Mouse (Mus musculus): Measurements from ENCODE around the gene Zbtb9. TPM values are rescaled to one million over a fixed set of nuclear protein-coding genes. Genes with fewer than 3 reads are reported as not detected.

Gene Zbtb9
- polyA plus RNA-seq, 1 experiment from 2014 or later: 19.1 TPM

- WGBS: 68% methylated on average over 10 of the region's 10 CpGs
- H3K36me3 ChIP-seq (ENCODE audit: control insufficient read depth, insufficient read depth): no peaks in the 10 kb centered on the region
- no peak overlapping the region for H3K9ac ChIP-seq (replicated peaks; ENCODE audit: low read depth, low read length)
- peaks cover 10% of the 10 kb centered on the region for H3K4me1 ChIP-seq (replicated peaks; ENCODE audit: control insufficient read depth, insufficient read depth, low read length)
- H3K27me3 ChIP-seq (replicated peaks; ENCODE audit: control insufficient read depth, insufficient read depth, low read length): no peaks in the 10 kb centered on the region
- H3K27ac ChIP-seq (ENCODE audit: low read length): no peak overlapping the region
- H3K4me3 ChIP-seq (replicated peaks; ENCODE audit: low read length): no peak overlapping the region
- ATAC-seq: no peak
- H3K4me2 ChIP-seq (ENCODE audit: low read length): no peak overlapping the region
- no peaks in the 10 kb centered on the region for H3K9me3 ChIP-seq (ENCODE audit: control insufficient read depth, low read length)
Observed at GRCm38 (mm10) chr17:27039432-27040102, 66.6 kb downstream of the Zbtb9 start.

GRCm38 (mm10) chr17:27040304-27041045, 67.5 kb downstream of the Zbtb9 start:
- ATAC-seq: no peak
- peak overlapping the region; percentile 30 for H3K4me2 ChIP-seq (ENCODE audit: low read length)
- no peak overlapping the region for H3K4me3 ChIP-seq (replicated peaks; ENCODE audit: low read length)
- no peak overlapping the region for H3K9ac ChIP-seq (replicated peaks; ENCODE audit: low read depth, low read length)
- peaks cover 10% of the 10 kb centered on the region for H3K4me1 ChIP-seq (replicated peaks; ENCODE audit: control insufficient read depth, insufficient read depth, low read length)
- WGBS: 10% methylated on average over 20 of the region's 20 CpGs
- H3K27me3 ChIP-seq (replicated peaks; ENCODE audit: control insufficient read depth, insufficient read depth, low read length): no peaks in the 10 kb centered on the region
- no peaks in the 10 kb centered on the region for H3K36me3 ChIP-seq (ENCODE audit: control insufficient read depth, insufficient read depth)
- no peak overlapping the region for H3K27ac ChIP-seq (ENCODE audit: low read length)
- H3K9me3 ChIP-seq (ENCODE audit: control insufficient read depth, low read length): no peaks in the 10 kb centered on the region

GRCm38 (mm10) chr17:27041046-27041786, 68.2 kb downstream of the Zbtb9 start:
- Histone ChIP-seq H3K4me2 (ENCODE audit: low read length) (no peak overlapping the region), H3K27me3 (replicated peaks; ENCODE audit: control insufficient read depth, insufficient read depth, low read length) (no peaks in the 10 kb centered on the region), H3K4me3 (replicated peaks; ENCODE audit: low read length) (no peak overlapping the region), H3K9ac (replicated peaks; ENCODE audit: low read depth, low read length) (no peak overlapping the region), H3K27ac (ENCODE audit: low read length) (no peak overlapping the region), H3K36me3 (ENCODE audit: control insufficient read depth, insufficient read depth) (no peaks in the 10 kb centered on the region), H3K4me1 (replicated peaks; ENCODE audit: control insufficient read depth, insufficient read depth, low read length) (peaks cover 10% of the 10 kb centered on the region), H3K9me3 (ENCODE audit: control insufficient read depth, low read length) (no peaks in the 10 kb centered on the region)
- ATAC-seq: no peak
- 52% methylated on average over 10 of the region's 13 CpGs for WGBS

- 92% methylated on average over 2 of the region's 2 CpGs for WGBS
- no peaks in the 10 kb centered on the region for H3K27me3 ChIP-seq (replicated peaks; ENCODE audit: control insufficient read depth, insufficient read depth, low read length)
- no peaks in the 10 kb centered on the region for H3K36me3 ChIP-seq (ENCODE audit: control insufficient read depth, insufficient read depth)
- peaks cover 10% of the 10 kb centered on the region for H3K4me1 ChIP-seq (replicated peaks; ENCODE audit: control insufficient read depth, insufficient read depth, low read length)
- no peak overlapping the region for H3K4me3 ChIP-seq (replicated peaks; ENCODE audit: low read length)
- no peak overlapping the region for H3K9ac ChIP-seq (replicated peaks; ENCODE audit: low read depth, low read length)
- H3K4me2 ChIP-seq (ENCODE audit: low read length): no peak overlapping the region
- no peak overlapping the region for H3K27ac ChIP-seq (ENCODE audit: low read length)
- H3K9me3 ChIP-seq (ENCODE audit: control insufficient read depth, low read length): no peaks in the 10 kb centered on the region
- ATAC-seq: no peak
Observed at GRCm38 (mm10) chr17:27041787-27042055, 68.8 kb downstream of the Zbtb9 start.

GRCm38 (mm10) chr17:27042840-27043239, 69.9 kb downstream of the Zbtb9 start:
- Histone ChIP-seq H3K4me1 (replicated peaks; ENCODE audit: control insufficient read depth, insufficient read depth, low read length) (peaks cover 10% of the 10 kb centered on the region), H3K27me3 (replicated peaks; ENCODE audit: control insufficient read depth, insufficient read depth, low read length) (no peaks in the 10 kb centered on the region), H3K9ac (replicated peaks; ENCODE audit: low read depth, low read length) (no peak overlapping the region), H3K4me2 (ENCODE audit: low read length) (no peak overlapping the region), H3K27ac (ENCODE audit: low read length) (no peak overlapping the region), H3K36me3 (ENCODE audit: control insufficient read depth, insufficient read depth) (no peaks in the 10 kb centered on the region), H3K4me3 (replicated peaks; ENCODE audit: low read length) (no peak overlapping the region), H3K9me3 (ENCODE audit: control insufficient read depth, low read length) (0 out of 2 replicates have a peak, but pooled peaks cover 2% of the 10 kb centered on the region)
- 84% methylated on average over 6 of the region's 6 CpGs for WGBS
- no peak for ATAC-seq

GRCm38 (mm10) chr17:27045164-27045563, 72.2 kb downstream of the Zbtb9 start:
- 88% methylated on average over 6 of the region's 6 CpGs for WGBS
- Histone ChIP-seq H3K36me3 (ENCODE audit: control insufficient read depth, insufficient read depth) (no peaks in the 10 kb centered on the region), H3K9ac (replicated peaks; ENCODE audit: low read depth, low read length) (no peak overlapping the region), H3K27me3 (replicated peaks; ENCODE audit: control insufficient read depth, insufficient read depth, low read length) (no peaks in the 10 kb centered on the region), H3K4me1 (replicated peaks; ENCODE audit: control insufficient read depth, insufficient read depth, low read length) (peaks cover 7% of the 10 kb centered on the region), H3K4me2 (ENCODE audit: low read length) (no peak overlapping the region), H3K9me3 (ENCODE audit: control insufficient read depth, low read length) (0 out of 2 replicates have a peak, but pooled peaks cover 2% of the 10 kb centered on the region), H3K27ac (ENCODE audit: low read length) (no peak overlapping the region), H3K4me3 (replicated peaks; ENCODE audit: low read length) (no peak overlapping the region)
- ATAC-seq: no peak

- no peak for ATAC-seq
- H3K9me3 ChIP-seq (ENCODE audit: control insufficient read depth, low read length): 0 out of 2 replicates have a peak, but pooled peaks cover 2% of the 10 kb centered on the region
- no peak overlapping the region for H3K27ac ChIP-seq (ENCODE audit: low read length)
- no peaks in the 10 kb centered on the region for H3K27me3 ChIP-seq (replicated peaks; ENCODE audit: control insufficient read depth, insufficient read depth, low read length)
- no peak overlapping the region for H3K4me3 ChIP-seq (replicated peaks; ENCODE audit: low read length)
- no peak overlapping the region for H3K9ac ChIP-seq (replicated peaks; ENCODE audit: low read depth, low read length)
- WGBS: 79% methylated on average over 14 of the region's 14 CpGs
- no peaks in the 10 kb centered on the region for H3K36me3 ChIP-seq (ENCODE audit: control insufficient read depth, insufficient read depth)
- no peaks in the 10 kb centered on the region for H3K4me1 ChIP-seq (replicated peaks; ENCODE audit: control insufficient read depth, insufficient read depth, low read length)
- H3K4me2 ChIP-seq (ENCODE audit: low read length): no peak overlapping the region
Observed at GRCm38 (mm10) chr17:27047762-27048444, 74.9 kb downstream of the Zbtb9 start.

- no peaks in the 10 kb centered on the region for H3K36me3 ChIP-seq (ENCODE audit: control insufficient read depth, insufficient read depth)
- H3K4me3 ChIP-seq (replicated peaks; ENCODE audit: low read length): no peak overlapping the region
- 0 out of 2 replicates have a peak, but pooled peaks cover 2% of the 10 kb centered on the region for H3K9me3 ChIP-seq (ENCODE audit: control insufficient read depth, low read length)
- H3K9ac ChIP-seq (replicated peaks; ENCODE audit: low read depth, low read length): no peak overlapping the region
- no peaks in the 10 kb centered on the region for H3K27me3 ChIP-seq (replicated peaks; ENCODE audit: control insufficient read depth, insufficient read depth, low read length)
- no peaks in the 10 kb centered on the region for H3K4me1 ChIP-seq (replicated peaks; ENCODE audit: control insufficient read depth, insufficient read depth, low read length)
- no peak overlapping the region for H3K27ac ChIP-seq (ENCODE audit: low read length)
- H3K4me2 ChIP-seq (ENCODE audit: low read length): no peak overlapping the region
- no peak for ATAC-seq
- 77% methylated on average over 14 of the region's 14 CpGs for WGBS
Observed at GRCm38 (mm10) chr17:27048445-27049239, 75.7 kb downstream of the Zbtb9 start.

Data from forebrain, embryonic 16.5 days (tissue).